31 mouse cellular contexts compared by ENCODE assay signal in genomic region chr2:181829032-181829650, GRCm38 (mm10). TPM values are rescaled to one million over a fixed set of nuclear protein-coding genes. Genes with fewer than 3 reads are reported as not detected.
DNase-seq lines count a peak whose midpoint lies in the region; ATAC-seq and TF ChIP-seq lines count a peak whose summit lies in the region.
"Had no signal": no experiment of that assay in that cellular context is flagged by ENCODE, and none has a peak within 500 bp of the region (broad histone marks: within the 10 kb centered on the region; RNA-seq: fewer than 3 reads in every experiment).

No protein-coding gene starts in this region.

- DNase-seq in 3T3-L1 (ENCODE audit: low read depth, low spot score) (peak; percentile 19), MEL-GATA-1-ER (ENCODE audit: extremely low read depth, low read depth) (peak; percentile 43), liver (peak; percentile 43)
- no peak for DNase-seq in gastrocnemius, adult 8-10 months (ENCODE audit: low spot score in 2 of 2)
- no peak for DNase-seq in forebrain, embryonic 11.5 days (ENCODE audit: low spot score)
- no peak for DNase-seq in lung, adult 2 months
- DNase-seq in layer of hippocampus, adult 2 months (ENCODE audit: low spot score in 2 of 2) = no peak
- DNase-seq: adrenal gland, adult 8-10 months; cerebellum, adult 11-12 months; cerebellum, postnatal 10 days; gastrocnemius, postnatal 14 days; heart, postnatal 4 days; kidney, adult 9 months; kidney, postnatal 10 days; lung, adult 18-20 months; lung, postnatal 10 days; right cerebral cortex, adult 18-20 months; spleen, adult 18-20 months; thymus, postnatal 14 days had no signal

- ATAC-seq in liver, embryonic 15.5 days (ENCODE audit: insufficient read depth) = peak; percentile 83
- no peak for ATAC-seq in forebrain, embryonic 11.5 days (replicated peaks; ENCODE audit: low FRiP score)
- ATAC-seq: CD4-positive, CD25-positive, alpha-beta regulatory T cell, adult 4 months; forebrain, embryonic 16.5 days; intestine, postnatal 0 days; midbrain, embryonic 16.5 days had no signal

- no peak for TF ChIP-seq CTCF in lung, adult 2 months (IDR thresholded peaks at IDR 0.05; ENCODE audit: insufficient read depth, low read length)
- TF ChIP-seq CTCF in layer of hippocampus, adult 2 months (conservative IDR thresholded peaks at IDR 0.05) = no peak

- no peak overlapping the region for H3K9ac ChIP-seq in liver, embryonic 15.5 days
- no peak overlapping the region for H3K9ac ChIP-seq in forebrain, embryonic 11.5 days (ENCODE audit: low read length)
- H3K9ac ChIP-seq: embryonic facial prominence, embryonic 15.5 days; heart, embryonic 15.5 days; hindbrain, embryonic 14.5 days; limb, embryonic 12.5 days had no signal

- no peaks in the 10 kb centered on the region for H3K36me3 ChIP-seq in liver, embryonic 15.5 days (replicated peaks)
- no peaks in the 10 kb centered on the region; the same call in 1 of the 2 replicates for H3K36me3 ChIP-seq in forebrain, embryonic 11.5 days (ENCODE audit: control insufficient read depth, insufficient read depth, low read length)
- H3K36me3 ChIP-seq: embryonic facial prominence, embryonic 10.5 days; embryonic facial prominence, embryonic 15.5 days; heart, embryonic 10.5 days; heart, embryonic 15.5 days; limb, embryonic 12.5 days had no signal

- H3K27me3 ChIP-seq in liver, embryonic 15.5 days = no peaks in the 10 kb centered on the region
- no peaks in the 10 kb centered on the region for H3K27me3 ChIP-seq in forebrain, embryonic 11.5 days (ENCODE audit: control insufficient read depth, insufficient read depth, low read length)
- H3K27me3 ChIP-seq: embryonic facial prominence, embryonic 15.5 days; limb, embryonic 12.5 days had no signal

- H3K9me3 ChIP-seq in liver, embryonic 15.5 days (replicated peaks) = no peaks in the 10 kb centered on the region
- H3K9me3 ChIP-seq in forebrain, embryonic 11.5 days (ENCODE audit: control insufficient read depth, low read length) = no peaks in the 10 kb centered on the region
- H3K9me3 ChIP-seq: embryonic facial prominence, embryonic 10.5 days; embryonic facial prominence, embryonic 15.5 days; heart, embryonic 10.5 days; heart, embryonic 15.5 days; limb, embryonic 12.5 days had no signal

- WGBS in liver, embryonic 15.5 days (ENCODE audit: insufficient replicate concordance) = 32% methylated on average over 2 of the region's 2 CpGs
- WGBS in forebrain, embryonic 11.5 days = 76% methylated on average over 2 of the region's 2 CpGs
- WGBS in lung, adult 2 months = 55% methylated on average over 2 of the region's 2 CpGs

- H3K4me3 ChIP-seq in liver, embryonic 15.5 days (replicated peaks) = no peak overlapping the region
- no peak overlapping the region for H3K4me3 ChIP-seq in forebrain, embryonic 11.5 days (ENCODE audit: low read depth, low read length)
- H3K4me3 ChIP-seq in lung, adult 2 months (replicated peaks; ENCODE audit: extremely low read depth, low read depth, low read length) = no peak overlapping the region
- H3K4me3 ChIP-seq in layer of hippocampus, adult 2 months = no peak overlapping the region
- H3K4me3 ChIP-seq: embryonic facial prominence, embryonic 10.5 days; embryonic facial prominence, embryonic 15.5 days; heart, embryonic 10.5 days; heart, embryonic 15.5 days; limb, embryonic 12.5 days had no signal

- no peak overlapping the region for H3K27ac ChIP-seq in liver, embryonic 15.5 days (replicated peaks)
- H3K27ac ChIP-seq in forebrain, embryonic 11.5 days (ENCODE audit: low read depth, low read length) = no peak overlapping the region
- no peak overlapping the region for H3K27ac ChIP-seq in layer of hippocampus, adult 2 months
- H3K27ac ChIP-seq: embryonic facial prominence, embryonic 10.5 days; embryonic facial prominence, embryonic 15.5 days; heart, embryonic 10.5 days; heart, embryonic 15.5 days; hindbrain, embryonic 14.5 days; limb, embryonic 12.5 days had no signal

- TF ChIP-seq POLR2A in lung, adult 2 months (IDR thresholded peaks at IDR 0.05; ENCODE audit: borderline replicate concordance, extremely low read depth, low read depth, low read length) = no peak

- no peak overlapping the region for H3K4me2 ChIP-seq in liver, embryonic 15.5 days
- H3K4me2 ChIP-seq in forebrain, embryonic 11.5 days (ENCODE audit: low read depth, low read length, severe bottlenecking) = no peak overlapping the region
- H3K4me2 ChIP-seq: embryonic facial prominence, embryonic 15.5 days; heart, embryonic 15.5 days; hindbrain, embryonic 14.5 days; limb, embryonic 12.5 days; midbrain, embryonic 11.5 days had no signal

- peaks cover 17% of the 10 kb centered on the region for H3K4me1 ChIP-seq in liver, embryonic 15.5 days (replicated peaks)
- H3K4me1 ChIP-seq in forebrain, embryonic 11.5 days (replicated peaks; ENCODE audit: control insufficient read depth, insufficient read depth, low read length) = no peaks in the 10 kb centered on the region
- no peaks in the 10 kb centered on the region for H3K4me1 ChIP-seq in lung, adult 2 months (ENCODE audit: control insufficient read depth, insufficient read depth, low read length)
- H3K4me1 ChIP-seq: embryonic facial prominence, embryonic 10.5 days; embryonic facial prominence, embryonic 15.5 days; heart, embryonic 10.5 days; heart, embryonic 15.5 days; limb, embryonic 12.5 days had no signal

RNA-seq across cellular contexts. Expression of gene Pcmtd2, which starts 8.5 kb away (rescaled TPM):
- 14.6 and 15.2 TPM in 2 replicates for polyA plus RNA-seq in liver, embryonic 15.5 days (2015; fragmentation: Nextera tagmentation; extraction: Ambion mirVana)
- 10 to 100 TPM; 43.7 to 50.5 (median 47.9) TPM for total RNA-seq in gastrocnemius, adult 8-10 months (2022)
- 27.1 and 33.4 TPM in 2 replicates for polyA plus RNA-seq in forebrain, embryonic 11.5 days (2014; fragmentation: Nextera tagmentation; extraction: Ambion mirVana)
- 22.5 and 34.4 TPM in 2 replicates for polyA plus RNA-seq in lung, adult 2 months (2012; rRNA removed)
- 10 to 100 TPM; 86.2 to 87.0 TPM for total RNA-seq in layer of hippocampus, adult 2 months (2021)

RNA-seq across cellular contexts. Expression of gene Polr3k, which starts 35.0 kb away (rescaled TPM):
- polyA plus RNA-seq in liver, embryonic 15.5 days (2015; fragmentation: Nextera tagmentation; extraction: Ambion mirVana) = 25.4 and 25.5 TPM in 2 replicates
- 10 to 100 TPM; 11.1 to 17.7 (median 13.3) TPM for total RNA-seq in gastrocnemius, adult 8-10 months (2022)
- polyA plus RNA-seq in forebrain, embryonic 11.5 days (2014; fragmentation: Nextera tagmentation; extraction: Ambion mirVana) = 99.4 and 103 TPM in 2 replicates
- 2.8 and 5.0 TPM in 2 replicates for polyA plus RNA-seq in lung, adult 2 months (2012; rRNA removed)
- total RNA-seq in layer of hippocampus, adult 2 months (2021) = 10 to 100 TPM; 28.5 to 29.0 TPM

Comparison
In these comparisons a context has a peak if more than half of its experiments do, and no peak if none do; other contexts are left out.
1. DNase-seq: peak in 3T3-L1 (single experiment), MEL-GATA-1-ER (single experiment) and liver (single experiment); none in gastrocnemius, adult 8-10 months (0 of 2), forebrain, embryonic 11.5 days (single experiment), lung, adult 2 months (single experiment) and layer of hippocampus, adult 2 months (0 of 2).